ENCODE assay signal across 17 mouse cellular contexts in the genomic region with DNA sequence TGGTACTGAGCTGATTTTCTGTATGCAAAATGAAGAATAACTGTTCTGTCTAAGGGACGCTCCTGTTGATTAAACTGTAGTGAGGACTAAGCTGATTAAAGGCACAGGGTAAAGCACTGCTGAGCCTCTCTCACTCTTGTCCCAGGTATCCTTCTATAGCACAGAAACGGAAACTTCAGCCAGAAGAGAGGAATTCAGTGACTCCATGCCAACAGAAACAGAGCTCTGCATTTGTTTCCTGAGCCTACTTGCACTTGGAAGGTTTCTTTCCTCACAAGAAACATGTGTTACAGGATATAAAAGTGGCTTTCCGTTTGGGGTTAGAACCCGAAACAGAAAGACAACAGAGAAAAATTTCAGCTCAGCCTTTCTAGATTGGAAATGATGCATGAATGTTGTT.
A peak's percentile ranks its signal among the peaks of the same experiment; 100 is the strongest.
DNase-seq lines count a peak whose midpoint lies in the region; ATAC-seq and TF ChIP-seq lines count a peak whose summit lies in the region.
"Had no signal": no experiment of that assay in that cellular context is flagged by ENCODE, and none has a peak within 500 bp of the region (broad histone marks: within the 10 kb centered on the region; RNA-seq: fewer than 3 reads in every experiment).

No protein-coding gene starts in this region.

- no peak overlapping the region for H3K9ac ChIP-seq in heart, embryonic 13.5 days
- H3K9ac ChIP-seq in kidney, postnatal 0 days (ENCODE audit: low read depth, low read length), result no peak overlapping the region
- no peak overlapping the region for H3K9ac ChIP-seq in limb, embryonic 13.5 days
- H3K9ac ChIP-seq: embryonic facial prominence, embryonic 13.5 days; liver, embryonic 13.5 days; midbrain, embryonic 12.5 days; neural tube, embryonic 12.5 days had no signal

- no peak for DNase-seq in heart, postnatal 10 days
- peak; percentile 68 for DNase-seq in kidney, postnatal 0 days (ENCODE audit: low spot score)
- DNase-seq in kidney, postnatal 25 days, result no peak
- peak; percentile 30 for DNase-seq in adipocyte (ENCODE audit: low spot score)
- DNase-seq in adrenal gland, postnatal 10 days, result no peak
- DNase-seq: adrenal gland, postnatal 14 days; cerebellum, adult 9-11 months; gastrocnemius, postnatal 36 days; kidney, adult 18-20 months; liver, embryonic 13.5 days; right cerebral cortex, adult 18-20 months had no signal

- H3K36me3 ChIP-seq in heart, embryonic 13.5 days, result no peaks in the 10 kb centered on the region
- no peaks in the 10 kb centered on the region for H3K36me3 ChIP-seq in kidney, postnatal 0 days (ENCODE audit: insufficient read depth, low read length)
- no peaks in the 10 kb centered on the region for H3K36me3 ChIP-seq in limb, embryonic 13.5 days
- H3K36me3 ChIP-seq: embryonic facial prominence, embryonic 13.5 days; liver, embryonic 13.5 days; midbrain, embryonic 12.5 days; neural tube, embryonic 12.5 days had no signal

- whole genome bisulfite sequencing in heart, embryonic 13.5 days, result 49% methylated on average over 4 of the region's 4 CpGs
- 48% methylated on average over 4 of the region's 4 CpGs for WGBS in kidney, postnatal 0 days
- WGBS in limb, embryonic 13.5 days, result 34% methylated on average over 4 of the region's 4 CpGs

- H3K27ac ChIP-seq in heart, embryonic 13.5 days (replicated peaks), result peak overlapping the region; percentile 71
- no peak overlapping the region for H3K27ac ChIP-seq in kidney, postnatal 0 days
- peak overlapping the region; percentile 52; the same call in 1 of the 2 replicates for H3K27ac ChIP-seq in limb, embryonic 13.5 days
- H3K27ac ChIP-seq: liver, embryonic 13.5 days; midbrain, embryonic 12.5 days; neural tube, embryonic 12.5 days had no signal

- intact Hi-C loops in heart, postnatal 10 days (cut with DNase I), result loop anchor here (5.0 kb wide), 2 partner anchors 170 to 330 kb away; a partner anchor contains a TSS

- no peak overlapping the region for H3K4me3 ChIP-seq in heart, embryonic 13.5 days
- no peak overlapping the region for H3K4me3 ChIP-seq in kidney, postnatal 0 days (replicated peaks; ENCODE audit: low read depth, low read length)
- no peak overlapping the region for H3K4me3 ChIP-seq in limb, embryonic 13.5 days
- H3K4me3 ChIP-seq: embryonic facial prominence, embryonic 13.5 days; liver, embryonic 13.5 days; midbrain, embryonic 12.5 days; neural tube, embryonic 12.5 days had no signal

- 0 out of 2 replicates have a peak overlapping the region, but pooled peaks have one; percentile 9 for H3K4me2 ChIP-seq in heart, embryonic 13.5 days
- H3K4me2 ChIP-seq in kidney, postnatal 0 days (ENCODE audit: low read length), result no peak overlapping the region
- H3K4me2 ChIP-seq in limb, embryonic 13.5 days (replicated peaks), result 0 out of 2 replicates have a peak overlapping the region, but pooled peaks have one; percentile 7
- H3K4me2 ChIP-seq: embryonic facial prominence, embryonic 13.5 days; liver, embryonic 13.5 days; midbrain, embryonic 12.5 days; neural tube, embryonic 12.5 days had no signal

- no peaks in the 10 kb centered on the region for H3K9me3 ChIP-seq in heart, embryonic 13.5 days
- H3K9me3 ChIP-seq in kidney, postnatal 0 days (replicated peaks; ENCODE audit: low read length), result no peaks in the 10 kb centered on the region
- no peaks in the 10 kb centered on the region for H3K9me3 ChIP-seq in limb, embryonic 13.5 days
- H3K9me3 ChIP-seq: embryonic facial prominence, embryonic 13.5 days; liver, embryonic 13.5 days; midbrain, embryonic 12.5 days; neural tube, embryonic 12.5 days had no signal

- ATAC-seq in heart, embryonic 13.5 days (ENCODE audit: extremely low read depth, insufficient number of reproducible peaks, low FRiP score, low TSS enrichment), result no peak
- ATAC-seq in kidney, postnatal 0 days (replicated peaks; ENCODE audit: low FRiP score, low read depth), result no peak
- no peak for ATAC-seq in limb, embryonic 13.5 days (ENCODE audit: low FRiP score, low read depth)
- ATAC-seq: forebrain, embryonic 16.5 days had no signal

- no peak for TF ChIP-seq CTCF in kidney, postnatal 0 days (IDR thresholded peaks at IDR 0.05; ENCODE audit: low read depth)

- H3K27me3 ChIP-seq in heart, embryonic 13.5 days (replicated peaks), result no peaks in the 10 kb centered on the region
- no peaks in the 10 kb centered on the region for H3K27me3 ChIP-seq in kidney, postnatal 0 days (ENCODE audit: insufficient read depth, low read length)
- no peaks in the 10 kb centered on the region for H3K27me3 ChIP-seq in limb, embryonic 13.5 days
- H3K27me3 ChIP-seq: embryonic facial prominence, embryonic 13.5 days; liver, embryonic 13.5 days; midbrain, embryonic 12.5 days; neural tube, embryonic 12.5 days had no signal

- H3K4me1 ChIP-seq in heart, embryonic 13.5 days, result peaks cover 27% of the 10 kb centered on the region
- H3K4me1 ChIP-seq in kidney, postnatal 0 days (replicated peaks; ENCODE audit: insufficient read depth, low read length), result no peaks in the 10 kb centered on the region
- H3K4me1 ChIP-seq in limb, embryonic 13.5 days, result peaks cover 31% of the 10 kb centered on the region
- H3K4me1 ChIP-seq: liver, embryonic 13.5 days; midbrain, embryonic 12.5 days; neural tube, embryonic 12.5 days had no signal

Comparison
In these comparisons a context has a peak if more than half of its experiments do, and no peak if none do; other contexts are left out.
1. DNase-seq: peak in kidney, postnatal 0 days (single experiment) and adipocyte (single experiment); none in heart, postnatal 10 days (0 of 2), kidney, postnatal 25 days (0 of 2) and adrenal gland, postnatal 10 days (single experiment).